Mouse (Mus musculus) adrenal gland, adult 8-10 months (tissue): ENCODE results near the gene Ddx10. TPM values are rescaled to one million over a fixed set of nuclear protein-coding genes. Genes with fewer than 3 reads are reported as not detected.
A peak's percentile ranks its signal among the peaks of the same experiment; 100 is the strongest.

ENCODE experiments used
- DNase-seq: peaks from one replicate; pipeline ENCODE4 v3.0.0; 2022
- total RNA-seq, 4 experiments: library from RNA; stranded (reverse); gene quantifications; 2 replicates each; pipeline ENCODE4 v1.2.4; 2022

The Ddx10 gene
- 10 to 100 TPM; 18.0 to 20.8 (median 18.6) TPM for total RNA-seq

DNA sequence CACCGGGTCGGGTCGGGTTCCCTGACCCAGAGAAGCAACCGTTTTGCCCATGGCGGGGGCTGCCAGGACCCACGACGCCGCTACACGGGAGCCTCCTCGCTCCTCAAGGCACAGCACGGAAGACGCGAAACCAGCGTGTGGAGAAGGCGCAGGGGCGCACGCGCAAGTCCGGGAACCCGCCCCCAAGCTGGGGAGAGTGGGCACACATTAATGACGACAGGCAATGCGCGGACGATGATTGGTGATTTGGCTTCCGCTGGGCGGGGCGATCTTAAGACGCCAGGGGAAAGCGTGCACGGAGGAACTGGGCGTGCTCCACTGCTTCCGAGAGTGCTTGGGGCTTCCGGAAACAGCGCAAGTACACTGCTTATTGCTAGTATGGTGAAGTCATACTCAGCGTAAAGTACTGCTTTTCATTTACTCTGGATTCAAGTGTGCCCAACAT is at the start of gene Ddx10:
Gene Ddx10, minus strand, starts transcription at position 101 of the 445 bp plus-strand sequence.
- peak; percentile 98 for DNase-seq

DNA sequence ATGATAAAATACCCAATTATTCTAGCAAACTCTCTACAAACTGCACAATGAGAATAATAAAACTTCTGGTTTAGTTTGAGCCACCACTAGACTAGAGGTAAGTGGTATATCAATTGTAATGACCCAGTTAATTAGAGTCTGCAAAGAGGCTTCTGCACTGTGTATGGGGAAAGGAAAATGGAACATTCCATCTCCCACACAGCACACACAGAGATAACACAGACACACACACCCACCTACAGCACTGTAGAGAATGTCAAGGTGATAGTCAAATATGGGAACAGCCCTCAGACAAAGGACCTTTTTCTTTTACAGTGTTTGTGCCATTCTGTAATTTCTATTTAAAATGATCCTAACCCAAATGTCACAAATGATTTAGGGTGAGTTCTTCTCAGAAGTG is 45.0 kb upstream of the Ddx10 start:
- DNase-seq, result no peak

DNA sequence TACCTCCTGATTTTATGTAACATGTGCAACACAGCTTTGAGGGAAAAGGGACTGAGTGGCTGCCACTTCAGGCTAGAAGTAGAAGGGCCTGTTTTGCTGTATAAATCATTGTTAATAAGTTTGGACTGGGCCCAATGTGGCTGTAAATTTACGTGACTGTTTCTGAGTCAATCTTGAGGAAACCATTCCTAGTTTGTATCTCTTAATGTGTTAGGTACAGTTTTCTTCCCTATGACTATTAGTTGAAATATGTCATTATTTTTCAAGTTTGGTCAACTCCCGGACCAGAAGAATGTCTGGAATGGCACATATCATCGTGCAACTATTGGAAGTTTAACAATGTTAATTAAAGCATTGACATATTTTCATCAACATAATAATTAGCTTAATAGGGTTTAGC is 42.2 kb upstream of the Ddx10 start:
- no peak for DNase-seq

DNA sequence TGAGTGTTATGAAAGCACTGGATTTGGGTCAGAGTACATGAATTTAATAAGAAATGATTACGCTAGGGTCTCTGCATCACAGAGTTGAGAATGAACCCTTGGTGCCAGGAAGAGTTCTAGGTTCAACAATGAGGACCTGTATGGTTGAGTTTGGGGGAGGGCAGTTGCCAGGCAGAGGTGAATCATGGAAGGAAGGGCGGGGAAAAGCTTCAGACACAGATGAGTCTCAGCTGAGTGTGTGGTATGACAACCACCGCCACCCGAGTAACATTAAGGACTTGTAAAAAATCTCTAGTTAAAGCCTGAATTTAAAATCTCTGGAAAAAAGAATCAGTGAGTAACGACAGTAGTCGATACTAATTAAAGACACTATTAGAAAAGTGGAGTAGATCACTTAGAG is 38.9 kb upstream of the Ddx10 start:
- no peak for DNase-seq

DNA sequence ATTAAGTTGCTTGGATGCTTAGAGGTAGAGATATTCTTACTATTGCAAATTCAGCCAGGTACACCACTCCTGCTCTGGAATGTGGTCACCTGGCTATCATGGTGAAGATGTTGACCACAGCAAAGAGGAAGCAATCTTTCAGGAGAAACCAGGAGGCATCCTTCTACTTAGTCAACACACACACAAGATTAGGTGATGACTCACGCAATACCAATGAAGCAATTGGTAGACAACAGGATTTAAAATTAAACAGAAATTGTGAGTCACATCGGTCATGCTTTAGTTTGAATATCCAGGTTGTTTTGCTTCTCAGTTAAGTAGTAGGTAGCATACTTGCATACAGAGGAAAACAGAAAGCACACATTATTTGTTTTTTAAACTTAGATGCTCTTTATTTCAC is 31.1 kb upstream of the Ddx10 start:
- no peak for DNase-seq

DNA sequence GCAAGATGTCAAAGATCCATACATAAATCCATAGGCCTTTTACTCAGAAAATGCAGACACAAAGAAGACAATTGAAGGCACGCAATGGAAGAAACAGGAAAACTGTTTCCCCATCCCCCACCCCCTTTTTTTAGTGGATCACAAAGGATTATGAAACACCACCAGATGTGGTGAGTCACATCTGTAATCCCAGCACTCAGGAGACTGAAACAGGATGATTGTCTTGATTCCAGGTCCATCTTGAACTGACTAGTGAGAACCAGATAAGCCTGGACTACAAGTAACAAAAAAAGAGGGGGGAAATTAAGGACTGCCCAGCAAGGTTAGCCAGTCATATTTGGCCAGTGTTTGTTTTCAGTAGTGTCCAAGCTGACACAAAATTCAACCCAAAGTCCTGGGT is 28.5 kb upstream of the Ddx10 start:
- DNase-seq, result no peak

DNA sequence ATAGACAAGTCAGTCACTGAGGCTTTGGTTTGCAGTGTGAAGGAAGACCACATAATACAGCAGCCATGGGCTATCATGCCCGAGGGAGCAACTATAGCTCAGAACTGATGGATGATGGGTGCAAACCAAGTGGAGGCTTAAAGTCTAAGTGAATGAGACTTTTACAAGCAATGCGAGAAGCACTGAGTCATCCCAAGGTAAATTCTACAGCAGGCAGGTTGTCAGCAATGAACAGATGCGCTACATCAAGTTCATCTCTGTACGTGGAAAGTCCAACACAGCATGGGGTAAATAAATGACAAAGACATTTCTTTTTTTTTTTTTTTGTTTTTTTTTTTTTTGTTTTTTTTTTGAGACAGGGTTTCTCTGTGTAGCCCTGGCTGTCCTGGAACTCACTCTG is 24.9 kb upstream of the Ddx10 start:
- DNase-seq, result no peak

DNA sequence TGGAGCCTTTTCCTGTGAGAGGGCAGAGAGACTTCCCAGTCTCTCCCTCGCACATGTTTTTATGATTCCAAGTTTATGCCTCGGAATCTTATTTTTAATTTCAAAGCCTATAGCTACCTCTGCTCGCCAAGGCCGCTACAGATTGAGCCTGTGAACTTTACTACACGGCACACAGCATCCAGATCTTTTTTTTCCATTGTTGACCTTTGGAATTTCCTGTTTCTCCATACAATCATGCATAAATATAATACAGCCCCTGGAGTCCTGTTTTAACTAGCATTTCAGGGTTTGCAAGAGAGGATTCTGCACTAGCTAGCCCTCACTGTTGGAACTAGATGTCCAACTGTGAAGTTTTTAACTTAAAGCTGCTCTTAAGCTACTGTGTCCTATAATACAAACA is 24.4 kb upstream of the Ddx10 start:
- no peak for DNase-seq

DNA sequence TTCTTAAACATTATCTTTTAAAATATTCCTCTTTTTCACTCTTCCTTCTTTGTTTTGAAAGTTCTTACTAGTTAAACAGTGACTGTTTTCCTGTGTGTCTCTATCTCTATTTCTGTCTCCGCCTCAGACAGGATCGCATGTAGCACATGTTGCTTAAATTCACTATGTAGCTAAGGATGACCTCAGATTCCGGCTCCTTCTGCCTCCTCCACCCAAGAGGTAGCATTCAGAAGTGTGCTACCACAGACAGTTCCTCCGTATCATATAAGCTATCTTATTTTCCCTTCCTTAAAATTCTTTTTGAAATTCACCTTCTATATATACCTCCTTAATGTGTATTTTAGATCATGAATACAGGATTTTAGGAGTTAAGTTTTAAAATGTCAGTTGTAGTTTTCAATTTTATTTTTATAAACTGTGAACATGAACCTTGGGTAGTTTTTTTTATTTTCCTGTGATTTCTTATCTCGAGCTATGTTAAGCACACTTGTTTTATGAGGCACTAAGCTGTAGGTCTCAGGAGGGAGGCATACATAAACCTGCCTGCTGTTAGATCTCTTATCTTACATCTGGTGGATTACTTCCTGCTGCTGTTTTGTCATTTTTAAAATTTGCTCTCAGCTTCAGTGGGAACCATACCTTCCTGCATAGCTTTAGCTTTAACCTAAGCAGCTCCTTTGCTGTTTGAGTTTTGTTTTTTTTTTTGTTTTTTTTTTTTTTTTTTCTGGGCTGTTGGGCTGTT is 23.6 kb upstream of the Ddx10 start:
- DNase-seq, result no peak

DNA sequence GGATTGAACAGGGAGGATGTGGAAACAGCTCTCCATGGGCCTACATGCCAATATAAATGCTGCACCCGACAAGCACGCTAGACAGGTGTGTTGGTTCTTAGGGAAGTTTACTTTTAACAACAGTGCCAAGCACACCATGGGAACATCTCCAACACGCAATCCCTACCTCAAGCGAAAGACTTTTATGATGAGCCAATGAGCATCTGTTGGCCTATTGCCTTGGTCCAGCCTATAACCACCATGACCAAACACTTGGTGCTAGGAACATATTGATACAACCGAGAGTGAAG is 21.6 kb upstream of the Ddx10 start:
- DNase-seq, result no peak

DNA sequence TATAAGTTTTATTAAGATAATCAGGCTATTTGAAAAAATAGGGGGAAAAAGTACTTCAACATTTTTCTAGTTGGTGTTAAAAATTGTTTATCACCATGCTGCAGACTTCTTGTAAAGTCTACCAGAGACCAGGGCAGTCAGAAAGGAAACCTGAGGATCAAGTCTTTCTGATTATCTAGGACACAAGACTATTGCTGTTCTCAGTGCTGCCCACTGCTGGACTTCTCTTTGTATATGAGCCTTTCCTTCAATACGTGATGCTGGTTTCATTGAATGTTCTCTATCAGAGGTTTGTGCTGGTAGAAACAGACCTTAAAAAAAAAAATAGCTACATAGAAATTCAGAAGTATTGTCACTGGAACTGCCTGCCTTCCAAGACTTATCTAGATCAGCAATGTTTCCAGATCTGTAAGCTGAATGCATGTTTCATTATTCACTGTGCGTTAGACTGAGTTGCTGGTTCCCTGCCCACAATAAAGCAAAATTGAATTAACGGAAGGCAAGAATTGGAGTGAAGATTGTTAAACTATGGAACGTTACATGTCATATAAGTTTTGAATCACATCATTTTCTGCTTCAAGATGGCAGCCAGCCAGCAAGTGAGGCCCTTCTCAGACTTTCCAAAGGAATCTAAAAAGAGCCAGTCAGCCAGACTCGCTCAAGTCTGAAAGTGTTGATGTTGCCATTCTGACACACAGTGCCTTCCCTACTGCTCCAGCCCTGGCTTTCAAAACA is 21.0 kb upstream of the Ddx10 start:
- no peak for DNase-seq

DNA sequence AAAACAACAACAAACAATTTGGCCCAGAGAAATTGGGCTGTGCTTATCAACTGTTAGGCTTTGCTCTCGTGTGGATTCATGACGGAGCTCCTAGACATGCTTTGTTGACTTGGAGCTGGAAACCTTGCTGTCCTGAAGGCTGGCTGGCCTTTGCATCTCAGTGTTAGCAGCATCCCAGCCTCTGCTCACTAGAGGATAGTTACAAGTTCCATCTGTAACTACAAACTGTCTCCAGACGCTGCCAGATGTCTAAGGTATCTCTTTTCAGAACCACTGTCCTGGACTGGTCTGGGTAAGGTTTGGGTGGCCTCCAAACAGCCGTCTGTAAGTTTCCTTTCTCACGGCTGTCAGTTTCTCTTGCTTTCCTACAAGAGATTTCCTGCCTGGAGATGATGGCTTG is 20.2 kb upstream of the Ddx10 start:
- DNase-seq, result no peak

DNA sequence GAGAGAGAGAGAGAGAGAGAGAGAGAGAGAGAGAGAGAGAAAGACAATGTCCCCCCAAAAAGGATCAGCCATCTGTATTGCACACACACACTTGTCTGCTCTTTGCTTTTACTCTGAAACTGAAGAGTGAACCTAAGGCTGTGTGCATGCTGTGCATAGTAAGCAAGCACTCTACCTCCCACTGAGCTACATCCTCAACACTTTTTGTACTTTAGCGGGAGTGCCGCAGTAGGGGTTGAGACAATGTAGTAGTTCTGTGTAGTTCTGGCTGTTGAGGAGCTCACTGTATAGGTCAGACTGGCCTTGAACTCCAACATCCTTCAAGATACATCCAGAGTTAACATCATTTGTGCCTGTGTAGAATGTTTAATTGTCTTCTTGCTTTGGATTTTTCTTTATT is 17.7 kb upstream of the Ddx10 start:
- DNase-seq, result no peak

DNA sequence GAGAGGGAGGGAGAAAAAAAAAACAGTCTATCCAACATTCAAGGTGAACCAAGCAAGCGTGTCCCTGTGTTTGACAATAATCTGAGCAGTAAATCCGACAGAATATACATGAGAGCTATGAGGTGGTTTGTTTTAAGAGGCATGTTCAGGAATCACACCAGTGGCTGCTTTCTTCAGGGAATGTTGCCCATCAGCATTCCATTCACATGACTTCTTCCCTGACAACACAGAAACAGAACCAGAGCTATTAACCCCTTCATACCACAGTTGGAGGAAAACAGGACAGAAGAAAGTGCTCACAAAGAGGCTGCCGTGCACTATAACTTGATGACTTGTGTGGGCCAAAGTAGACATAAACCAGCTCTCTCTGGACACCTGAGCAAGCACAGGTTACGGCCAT is 16.5 kb upstream of the Ddx10 start:
- no peak for DNase-seq

DNA sequence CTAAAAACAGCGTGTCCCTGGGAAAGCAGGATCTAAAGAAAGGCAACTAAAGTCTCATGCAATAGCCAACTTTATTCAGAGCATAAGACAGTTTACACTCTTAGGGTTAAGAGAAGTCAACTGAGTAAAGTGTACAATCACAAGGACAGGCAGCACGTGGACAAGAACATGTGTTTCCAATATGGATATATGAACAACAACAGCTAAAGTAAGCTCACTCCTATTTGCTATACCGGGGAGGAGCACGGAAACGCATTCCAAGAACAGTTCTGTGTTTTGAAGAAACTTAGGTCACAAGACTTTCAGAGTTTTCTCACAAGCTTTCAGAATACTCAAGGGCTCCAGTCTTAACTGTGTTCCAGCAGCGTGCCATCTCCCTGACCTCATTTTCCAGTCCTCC is 10.3 kb upstream of the Ddx10 start:
- DNase-seq, result no peak

DNA sequence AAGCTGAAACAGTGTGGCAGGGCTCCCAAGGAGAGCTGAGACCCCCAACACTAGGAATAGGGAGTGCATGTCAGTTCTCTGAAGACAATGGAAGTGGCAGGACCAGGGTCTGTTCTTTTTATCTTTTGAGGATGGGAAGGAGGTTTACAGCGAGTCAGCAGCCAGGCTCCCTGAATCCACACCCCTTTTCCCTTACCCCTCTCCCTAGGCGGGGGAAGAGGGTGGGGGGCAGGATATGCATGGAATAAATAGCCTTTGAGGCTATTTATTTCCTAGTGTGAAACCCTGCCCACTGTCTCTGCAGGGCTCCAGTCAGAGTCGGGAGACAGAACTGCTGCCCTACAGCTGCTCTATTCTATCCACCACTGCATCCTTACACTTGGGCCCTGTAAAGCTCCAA is 9.9 kb upstream of the Ddx10 start:
- DNase-seq, result no peak

DNA sequence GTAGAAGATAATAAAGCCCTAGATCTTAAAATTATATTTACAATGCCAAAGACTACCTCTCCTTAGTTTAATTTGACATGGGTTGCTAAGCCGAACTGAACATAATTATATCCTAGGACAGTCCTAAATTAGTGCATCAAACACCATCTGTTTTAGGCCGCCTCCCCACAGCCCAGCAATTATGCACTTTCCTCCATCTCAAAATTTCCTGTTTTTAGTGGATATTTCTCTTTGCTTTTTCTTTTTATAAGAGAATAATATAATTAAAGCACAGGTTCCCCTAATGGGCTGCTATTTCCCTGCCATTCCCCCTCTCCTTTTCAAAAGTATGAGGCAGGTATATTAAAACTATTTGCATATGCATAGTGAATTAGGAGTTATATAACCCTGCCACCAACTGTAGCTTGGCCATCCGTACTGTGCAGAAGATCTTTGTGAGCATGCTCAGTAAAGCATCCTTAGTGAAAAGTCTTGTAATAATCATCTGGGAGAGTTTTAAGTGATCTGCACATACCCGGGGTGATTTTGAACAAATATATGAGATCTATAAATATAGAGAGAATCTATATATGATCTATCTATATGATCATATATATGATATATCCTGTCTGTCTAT is 8.9 kb upstream of the Ddx10 start:
- no peak for DNase-seq

DNA sequence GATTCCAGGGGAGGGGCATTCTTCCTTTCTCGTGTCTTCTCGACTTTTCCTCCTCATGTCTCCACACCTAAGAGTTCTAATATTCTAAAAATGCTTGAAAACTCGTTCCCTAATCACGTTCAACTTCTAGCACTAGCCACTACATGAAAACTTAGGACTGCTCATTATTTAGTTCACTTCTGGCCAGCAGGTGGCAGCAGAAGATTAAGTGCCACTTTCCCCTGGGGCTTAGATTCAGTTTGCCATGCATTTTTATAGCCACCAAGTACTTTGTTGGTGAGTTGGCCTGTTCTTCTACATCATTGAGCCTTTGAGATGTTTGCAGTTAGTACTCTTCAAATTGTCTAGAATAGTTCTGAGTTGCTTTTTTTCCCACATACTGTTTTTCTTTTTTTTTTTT is 6.5 kb upstream of the Ddx10 start:
- DNase-seq, result peak; percentile 36

DNA sequence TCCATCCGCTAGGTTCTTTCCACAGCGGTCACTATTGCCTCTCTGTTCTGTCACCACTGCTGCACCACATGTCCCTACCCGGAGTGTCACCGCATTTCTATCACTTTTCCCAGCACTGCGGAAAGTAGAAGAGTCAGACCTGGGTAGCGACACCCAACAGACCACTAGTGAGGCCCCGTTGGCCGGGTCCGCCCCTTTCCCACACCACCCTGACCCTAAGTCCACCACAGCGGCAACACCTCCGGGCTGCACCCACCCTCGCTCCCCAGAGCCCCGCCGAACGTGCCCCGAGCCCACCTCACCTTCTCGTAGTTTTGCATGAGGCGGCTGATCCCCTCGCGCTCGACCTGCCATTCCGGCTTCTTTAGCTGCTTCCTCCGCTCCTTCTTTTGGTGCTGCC is 337 bp downstream of the Ddx10 start:
- DNase-seq, result no peak

DNA sequence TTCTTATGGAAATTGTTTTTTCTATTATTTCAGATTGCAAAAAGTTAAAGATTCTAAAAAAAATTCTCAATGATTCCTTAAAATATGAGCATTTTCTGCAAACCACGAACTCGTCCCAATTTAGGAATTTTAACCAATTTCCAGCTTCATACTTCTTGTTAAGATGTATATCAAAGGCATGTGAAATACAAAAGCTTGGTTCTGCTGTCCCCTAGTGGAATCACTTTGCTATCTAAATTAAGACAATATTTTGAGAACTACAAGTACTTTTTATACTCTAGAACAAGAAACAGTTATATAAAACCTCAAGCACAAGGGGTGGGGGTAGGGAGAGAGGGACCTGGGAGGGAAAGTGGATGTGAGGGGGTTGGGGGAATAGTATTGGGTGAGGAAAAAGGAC is 29.7 kb downstream of the Ddx10 start:
- no peak for DNase-seq

DNA sequence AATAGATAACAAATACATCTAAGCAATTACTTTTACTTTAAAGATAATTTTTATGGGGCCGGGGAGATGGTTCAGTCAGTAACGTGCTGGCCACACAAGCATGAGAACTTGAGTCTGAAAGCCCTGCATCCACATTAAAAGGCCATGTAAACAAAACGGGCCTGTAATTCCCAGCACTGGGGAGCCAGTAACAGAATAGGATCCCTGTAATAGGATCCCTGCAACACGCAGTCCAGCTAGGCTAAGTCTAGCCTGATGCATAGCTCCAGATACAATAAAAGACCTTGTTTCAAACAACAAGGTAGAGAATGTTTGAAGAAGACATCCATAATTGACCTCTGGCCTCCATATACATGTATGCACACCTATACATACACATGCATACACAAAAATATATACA is 39.6 kb downstream of the Ddx10 start:
- no peak for DNase-seq

DNA sequence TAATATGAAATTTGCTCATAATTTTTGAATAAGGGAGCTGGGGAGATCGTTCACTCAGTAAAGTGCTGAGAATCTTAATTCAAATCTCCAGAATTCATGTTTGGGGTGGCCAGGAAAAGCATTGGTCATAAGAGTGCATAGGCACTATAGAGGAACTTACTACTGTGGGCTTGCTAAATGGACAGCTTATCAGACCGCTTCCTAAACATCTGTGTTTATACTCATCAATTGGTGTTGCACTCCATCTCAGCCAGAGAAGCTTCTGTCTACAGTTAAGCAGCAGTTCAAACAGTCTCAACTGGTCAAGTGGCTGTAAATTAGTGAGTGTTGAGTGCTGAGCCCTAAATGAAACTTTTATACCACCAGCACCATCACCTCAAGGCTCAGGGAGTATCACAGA is 73.3 kb downstream of the Ddx10 start:
- no peak for DNase-seq

DNA sequence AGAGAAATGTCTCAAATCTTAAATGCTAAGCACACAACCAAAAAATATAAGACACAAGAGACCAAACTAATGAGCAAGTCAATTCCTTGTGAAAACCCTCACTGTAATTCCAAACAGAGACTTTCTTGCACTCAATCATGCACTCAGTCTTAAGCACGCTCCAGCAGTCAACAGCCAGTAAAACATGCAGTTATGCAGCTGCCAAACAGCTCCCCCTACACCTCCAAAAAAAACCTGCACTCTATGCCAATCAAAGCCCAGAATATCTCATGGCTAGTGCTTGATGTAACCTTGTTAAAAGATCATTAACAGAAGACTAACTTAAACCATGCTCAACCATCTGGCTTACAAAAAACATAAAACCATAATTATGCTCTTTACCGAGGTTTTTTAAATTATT is 74.6 kb downstream of the Ddx10 start:
- peak; percentile 1 for DNase-seq

DNA sequence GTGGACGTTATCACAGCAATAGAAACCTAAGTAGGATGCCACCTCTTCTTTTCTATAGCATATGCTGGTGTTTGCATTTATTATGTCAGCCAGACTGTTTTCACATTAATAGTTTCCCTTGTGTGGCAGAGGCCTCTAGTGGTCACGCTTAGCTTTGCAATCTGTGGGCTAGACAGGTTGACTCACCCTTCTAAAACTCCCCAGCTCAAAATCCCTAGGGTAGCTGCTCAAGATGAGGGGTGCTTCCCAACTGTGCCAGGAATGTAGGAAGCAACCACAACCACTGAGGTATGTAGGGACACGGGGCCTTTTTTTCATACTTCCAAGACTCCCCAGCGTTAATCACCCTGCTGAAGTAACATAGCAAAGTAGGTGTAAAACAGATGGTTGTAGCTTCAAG is 103.6 kb downstream of the Ddx10 start:
- DNase-seq, result peak; percentile 18
